Mouse (Mus musculus) small intestine, adult 2 months (tissue): ENCODE results near the gene Nt5dc3.

ENCODE experiments used
- CTCF ChIP-seq: fragments of 200-500 bp; IDR thresholded peaks from 2 replicates; pipeline ENCODE4 v1.5.1; 2012; ENCODE audit warnings: low read depth, mild to moderate bottlenecking, control low read depth, inconsistent platforms, low read length, moderate library complexity, mixed read lengths; ENCODE audit not compliant: insufficient replicate concordance, insufficient read length; ENCODE audit errors: extremely low read depth
- POLR2A ChIP-seq: fragments of 200-500 bp; IDR thresholded peaks from 2 replicates; pipeline ENCODE4 v1.6.1; 2012; ENCODE audit warnings: low read depth, mild to moderate bottlenecking, control low read depth, inconsistent platforms, low read length, moderate library complexity

GRCm38 (mm10) chr10:86761722-86762383, 17.0 kb upstream of the Nt5dc3 start:
- TF ChIP-seq POLR2A (no peak), CTCF (no peak)
